Mouse (Mus musculus) E14TG2a.4 (cell line): ENCODE results near the gene Galnt16.

Experiments
- CTCF ChIP-seq: conservative IDR thresholded peaks from 2 replicates; pipeline ENCODE4 v1.5.1; 2014; ENCODE audit warnings: low read length
- NANOG ChIP-seq: IDR thresholded peaks from 2 replicates; pipeline ENCODE4 v1.6.1; 2014; ENCODE audit warnings: borderline replicate concordance, low read length, mixed read lengths
- POU5F1 ChIP-seq: IDR thresholded peaks from 2 replicates; pipeline ENCODE4 v1.6.1; 2014; ENCODE audit warnings: low read length, borderline replicate concordance

DNA sequence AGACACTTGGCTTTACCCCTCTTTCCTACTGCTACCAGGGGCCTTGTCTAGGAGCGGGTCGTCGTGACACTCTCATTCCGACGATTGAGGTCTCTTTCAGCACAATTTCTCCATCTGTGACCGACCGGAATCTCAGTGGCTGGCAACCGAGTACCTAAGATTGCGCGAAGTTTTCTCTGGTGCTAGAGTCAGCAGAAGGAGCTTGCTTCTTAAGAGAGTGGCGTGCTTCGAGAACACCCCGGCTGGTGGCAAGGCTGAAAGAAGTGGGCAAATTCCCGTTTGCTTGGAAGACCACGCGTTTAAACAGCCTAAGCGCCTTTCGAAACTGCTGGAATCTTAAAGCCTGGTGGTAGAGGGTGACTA, 126.4 kb downstream of the Galnt16 start:
- TF ChIP-seq CTCF = no peak
- no peak for TF ChIP-seq NANOG
- no peak for TF ChIP-seq POU5F1
